Mouse (Mus musculus) urinary bladder, adult 2 months (tissue): ENCODE data around the gene Slc35e2. TPM values are rescaled to one million over a fixed set of nuclear protein-coding genes. Genes with fewer than 3 reads are reported as not detected.
"Not testable (repeated sequence)": the region's sequence is repeated elsewhere in the genome, so short reads cannot be mapped to it uniquely, and the experiment has no call there.

Experiments
- DNase-seq: peaks from one replicate; pipeline ENCODE4 v3.0.0; 2022; ENCODE audit warnings: low spot score
- polyA plus RNA-seq: library from polyadenylated mRNA; depleted of rRNA; stranded (reverse); fragments of >200 nt; gene quantifications from 2 replicates; pipeline ENCODE4 v1.2.3, GENCODE M21; 2012

Gene Slc35e2
- polyA plus RNA-seq, 1 experiment = 6.1 TPM

DNA sequence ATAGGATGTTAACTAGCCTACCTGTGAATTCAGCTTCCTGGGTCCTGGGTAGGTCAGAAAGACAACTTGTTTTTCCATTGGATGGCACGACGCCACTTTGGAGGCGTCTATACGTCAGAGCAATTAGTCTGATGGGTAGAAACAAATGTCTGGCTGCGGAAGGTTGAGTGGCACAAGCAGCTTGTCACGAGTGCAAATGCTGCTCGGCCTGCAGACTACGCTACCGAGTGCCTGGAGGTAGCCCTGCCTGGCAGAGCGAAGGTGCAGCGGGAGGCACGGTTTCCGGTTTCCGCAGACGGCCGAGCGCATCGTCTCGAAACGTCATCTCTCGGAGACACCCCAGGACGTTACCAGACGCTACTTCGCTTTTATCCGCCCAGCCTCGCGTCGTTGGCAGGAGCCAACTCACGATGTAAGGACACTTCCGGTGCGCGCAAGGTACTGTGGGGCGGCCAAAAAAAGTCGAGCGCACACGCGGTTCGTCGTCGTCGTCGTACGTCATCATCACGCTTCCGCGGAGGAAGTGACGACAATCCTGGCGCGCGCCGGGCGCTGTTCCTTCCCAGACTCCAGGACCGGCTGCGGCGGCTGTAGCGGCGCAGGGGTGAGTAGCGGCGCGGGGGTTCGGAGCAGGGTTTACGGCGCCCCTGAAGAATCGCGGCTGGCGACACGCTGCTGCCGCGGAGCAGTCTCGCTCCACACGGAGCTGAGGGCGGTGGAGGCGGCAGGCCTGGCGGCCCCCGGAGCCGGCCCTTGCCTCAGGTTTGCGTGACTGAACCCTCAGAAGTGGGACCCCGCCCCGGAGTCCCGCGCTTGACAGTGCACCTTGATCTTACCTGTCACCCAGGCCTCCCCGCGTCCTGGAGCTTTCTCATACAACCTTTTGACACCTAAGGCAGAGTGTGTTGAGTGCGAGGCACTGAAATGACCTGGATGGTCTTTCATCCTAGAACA, 23.4 kb downstream of the Slc35e2 start, which contains the start of gene Cdk11b:
TSS of gene Cdk11b (plus strand) at position 517 of the 954 bp plus-strand sequence.
- DNase-seq = peak; percentile 83

DNA sequence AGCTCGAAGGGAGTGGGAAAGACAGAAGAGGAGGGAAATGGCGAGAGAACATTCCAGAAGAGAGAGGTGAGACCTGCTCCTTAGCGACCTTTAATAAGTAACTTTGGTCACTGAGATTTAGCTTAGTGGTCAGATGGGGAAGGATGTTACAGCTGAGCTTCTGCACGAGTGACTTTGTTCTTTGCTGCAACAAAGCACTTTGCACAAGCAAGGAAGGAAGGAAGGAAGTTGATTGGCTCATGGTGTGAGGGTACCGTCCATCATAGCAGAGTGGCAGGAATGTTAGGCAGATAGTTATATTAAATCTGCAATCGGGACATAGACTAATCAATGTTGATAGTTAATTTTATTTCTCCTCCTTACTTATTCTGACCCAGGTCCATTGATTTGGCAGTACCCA, 29.1 kb downstream of the Slc35e2 start:
- DNase-seq = no peak

- no peak for DNase-seq
These were observed 34.7 kb downstream of the Slc35e2 start for GRCm38 (mm10) chr4:155635766-155636499.

DNA sequence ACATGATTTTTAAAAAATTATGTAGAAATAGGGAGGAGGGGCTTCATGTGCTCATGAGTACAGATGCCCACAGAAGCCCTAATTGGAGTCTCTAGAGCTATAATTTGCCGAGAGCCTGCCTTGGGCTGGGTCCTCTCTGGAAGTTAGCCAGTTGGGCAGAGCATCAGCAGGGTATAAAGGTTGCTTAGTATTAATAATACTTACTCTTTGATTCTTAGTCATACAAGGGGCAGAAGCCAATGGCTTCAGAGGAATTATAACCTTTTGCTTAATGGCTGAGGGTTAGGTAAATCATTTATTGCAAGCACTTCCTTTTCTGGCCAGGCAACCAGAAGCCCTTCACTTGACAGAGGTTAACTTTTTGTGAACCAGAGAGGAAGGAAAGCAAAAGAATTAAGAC, 42.3 kb downstream of the Slc35e2 start:
- DNase-seq = no peak

GRCm38 (mm10) chr4:155645308-155645707, 44.1 kb downstream of the Slc35e2 start, which contains the start of gene Gm10563:
Gene Gm10563, minus strand, starts transcription at chr4:155645408.
- not testable (repeated sequence) for DNase-seq

- no peak for DNase-seq
These were observed 44.5 kb downstream of the Slc35e2 start for GRCm38 (mm10) chr4:155645721-155646120.

DNA sequence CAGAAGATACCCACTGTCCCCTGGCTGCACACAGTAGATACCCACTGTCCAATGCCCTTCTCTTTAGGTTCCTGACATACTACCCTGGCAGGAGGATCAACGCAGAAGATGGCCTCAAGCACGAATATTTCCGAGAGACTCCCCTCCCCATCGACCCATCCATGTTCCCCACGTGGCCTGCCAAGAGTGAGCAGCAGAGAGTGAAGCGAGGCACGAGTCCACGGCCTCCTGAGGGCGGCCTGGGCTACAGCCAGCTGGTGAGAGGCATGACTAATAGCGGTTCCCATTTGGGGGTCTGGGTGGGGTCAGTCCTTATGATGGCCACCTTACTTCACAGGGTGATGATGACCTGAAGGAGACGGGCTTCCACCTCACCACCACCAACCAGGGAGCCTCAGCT, 48.1 kb downstream of the Slc35e2 start:
- no peak for DNase-seq

GRCm38 (mm10) chr4:155651553-155652269, 50.5 kb downstream of the Slc35e2 start:
- no peak for DNase-seq

GRCm38 (mm10) chr4:155652283-155653085, 51.3 kb downstream of the Slc35e2 start:
- DNase-seq = no peak

GRCm38 (mm10) chr4:155653086-155653450, 51.9 kb downstream of the Slc35e2 start, which contains the start of gene Mmp23:
Gene Mmp23, minus strand, starts transcription at chr4:155653384.
- DNase-seq = peak; percentile 56

DNA sequence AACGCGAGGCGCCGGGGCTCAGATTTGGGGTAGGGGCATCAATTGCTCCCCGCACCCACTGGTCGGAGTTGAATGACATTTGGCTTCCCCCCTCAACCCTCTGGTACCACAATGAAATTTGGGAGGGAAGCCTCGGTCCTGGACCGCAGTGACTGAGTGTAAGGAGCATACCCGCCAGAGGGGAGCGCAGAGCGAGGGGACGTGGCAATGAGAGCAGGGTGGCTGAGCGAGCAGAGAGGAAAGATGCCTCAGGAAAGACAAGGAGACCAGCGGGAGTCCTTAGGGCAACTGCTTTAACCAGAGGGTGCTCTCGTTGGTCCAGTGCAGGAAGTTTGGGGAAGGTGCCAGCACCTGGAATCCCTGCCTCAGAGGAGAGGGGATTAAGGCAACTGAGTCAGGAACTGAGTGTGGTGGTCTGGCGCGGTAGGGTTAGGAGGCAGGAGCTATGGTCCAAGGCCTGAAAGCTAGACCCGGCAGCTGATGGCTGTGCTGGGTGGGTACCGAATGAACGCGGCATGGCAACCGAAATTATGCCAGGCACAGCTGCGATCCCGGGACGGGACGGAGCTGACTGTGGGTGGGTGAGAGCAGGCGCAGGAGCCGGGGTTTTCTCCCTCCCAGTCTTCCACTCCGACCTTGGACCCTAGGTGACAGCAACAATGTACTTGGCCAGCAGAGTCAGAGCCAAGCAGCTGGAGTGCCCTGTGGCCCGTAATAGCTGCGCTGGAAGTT, 52.4 kb downstream of the Slc35e2 start:
- DNase-seq = no peak

GRCm38 (mm10) chr4:155654183-155654455, 52.9 kb downstream of the Slc35e2 start:
- no peak for DNase-seq

GRCm38 (mm10) chr4:155654456-155655298, 53.5 kb downstream of the Slc35e2 start:
- peak; percentile 57 for DNase-seq

DNA sequence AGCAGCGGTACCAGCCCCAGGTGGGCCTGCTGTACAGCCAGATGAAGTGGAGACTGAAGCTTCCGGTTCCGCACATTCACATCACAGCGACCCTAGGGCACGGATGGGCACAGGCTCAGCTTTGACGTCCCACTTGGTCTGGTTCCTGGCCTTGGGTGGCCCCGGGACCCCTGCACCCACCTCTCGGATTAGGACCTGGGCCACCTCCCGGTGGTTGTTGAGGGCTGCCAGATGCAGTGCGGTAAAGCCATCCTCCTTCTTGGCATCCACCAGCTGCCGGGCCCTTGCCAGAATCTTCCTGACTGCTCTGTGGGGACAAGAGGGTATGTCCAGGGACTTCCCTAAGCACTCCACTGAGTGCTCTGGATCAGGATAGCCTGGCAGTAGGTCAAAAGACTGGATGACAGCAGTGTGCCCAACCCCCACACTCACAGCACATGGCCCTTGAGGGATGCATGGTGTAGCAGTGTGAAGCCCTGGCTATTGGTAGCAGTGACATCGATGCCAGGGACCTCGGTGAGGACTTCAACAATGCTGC, 55.1 kb downstream of the Slc35e2 start:
- DNase-seq = no peak

- DNase-seq = no peak
These were observed 57.7 kb downstream of the Slc35e2 start for GRCm38 (mm10) chr4:155658961-155659360.

DNA sequence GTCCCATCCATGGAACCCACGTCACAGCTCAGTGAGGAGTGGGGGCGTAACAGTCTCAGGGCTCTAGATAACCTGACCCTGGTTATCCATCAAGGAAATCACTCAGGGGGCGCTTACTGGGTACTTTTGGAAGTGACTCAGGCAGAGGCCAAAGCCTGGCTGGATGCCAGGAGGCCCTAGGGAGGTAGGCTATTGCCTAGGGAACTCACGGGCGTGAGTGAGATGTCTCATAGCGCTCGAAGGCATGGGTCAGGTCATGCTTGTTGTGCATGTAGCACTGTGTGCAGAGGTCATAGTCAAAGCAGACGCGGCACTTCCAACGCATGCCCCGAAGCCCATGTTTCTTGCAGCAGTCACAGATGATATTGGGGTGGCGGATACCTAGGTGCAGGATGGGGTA, 59.4 kb downstream of the Slc35e2 start:
- DNase-seq = no peak

- DNase-seq = no peak
These were observed 65.7 kb downstream of the Slc35e2 start for GRCm38 (mm10) chr4:155666903-155667302.

- DNase-seq = peak; percentile 93
These were observed 67.7 kb downstream of the Slc35e2 start, which contains the start of gene Mib2 for GRCm38 (mm10) chr4:155668689-155669597. Gene Mib2, minus strand, starts transcription at chr4:155669198.
